Mouse (Mus musculus) ovary, postnatal 14 days (tissue): ENCODE data around the gene A3galt2.
A peak's percentile ranks its signal among the peaks of the same experiment; 100 is the strongest.

Experiments used
- DNase-seq: peaks from one replicate; pipeline ENCODE4 v3.0.0; 2022; ENCODE audit warnings: low spot score

The A3galt2 gene

DNA sequence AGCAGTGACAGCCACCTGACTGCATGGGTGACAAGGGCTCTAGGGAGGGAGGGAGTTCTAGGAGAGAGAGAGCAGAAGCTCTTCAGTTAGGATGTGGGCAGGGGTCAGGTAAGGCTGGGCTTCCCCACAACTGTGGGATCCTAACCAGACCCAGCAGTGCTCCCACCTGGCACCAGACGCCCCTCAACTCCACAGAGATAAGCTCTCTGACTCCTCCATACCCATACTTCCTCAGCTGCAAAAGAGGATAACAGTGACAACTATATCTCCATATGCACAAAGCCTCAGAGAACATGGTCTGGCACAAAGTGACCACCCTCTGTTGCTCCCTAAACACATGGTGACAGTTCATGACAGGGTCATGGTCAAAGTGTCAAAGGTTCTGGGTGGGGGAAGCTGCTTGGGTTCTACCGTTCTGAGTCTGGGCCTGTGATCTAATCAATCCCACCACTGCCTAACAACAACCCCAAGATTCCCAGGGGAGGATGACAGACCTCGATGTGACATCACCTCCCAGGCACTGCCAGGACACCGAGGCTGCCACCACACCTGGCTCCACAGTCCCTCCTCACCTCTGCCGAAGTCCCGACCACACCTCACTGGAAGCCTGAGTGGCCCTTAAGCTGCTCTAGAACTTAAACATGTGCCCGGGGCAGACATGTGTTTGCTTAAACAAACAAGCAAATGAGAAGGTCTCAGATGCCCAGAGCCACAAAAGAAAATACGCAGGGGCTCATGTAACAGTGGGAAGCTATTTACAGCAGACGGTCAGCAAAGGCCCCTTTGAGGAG, 46.7 kb downstream of the A3galt2 start:
- DNase-seq, result no peak

- DNase-seq, result no peak
Measured at GRCm38 (mm10) chr4:128803569-128803968, 48.4 kb downstream of the A3galt2 start.

DNA sequence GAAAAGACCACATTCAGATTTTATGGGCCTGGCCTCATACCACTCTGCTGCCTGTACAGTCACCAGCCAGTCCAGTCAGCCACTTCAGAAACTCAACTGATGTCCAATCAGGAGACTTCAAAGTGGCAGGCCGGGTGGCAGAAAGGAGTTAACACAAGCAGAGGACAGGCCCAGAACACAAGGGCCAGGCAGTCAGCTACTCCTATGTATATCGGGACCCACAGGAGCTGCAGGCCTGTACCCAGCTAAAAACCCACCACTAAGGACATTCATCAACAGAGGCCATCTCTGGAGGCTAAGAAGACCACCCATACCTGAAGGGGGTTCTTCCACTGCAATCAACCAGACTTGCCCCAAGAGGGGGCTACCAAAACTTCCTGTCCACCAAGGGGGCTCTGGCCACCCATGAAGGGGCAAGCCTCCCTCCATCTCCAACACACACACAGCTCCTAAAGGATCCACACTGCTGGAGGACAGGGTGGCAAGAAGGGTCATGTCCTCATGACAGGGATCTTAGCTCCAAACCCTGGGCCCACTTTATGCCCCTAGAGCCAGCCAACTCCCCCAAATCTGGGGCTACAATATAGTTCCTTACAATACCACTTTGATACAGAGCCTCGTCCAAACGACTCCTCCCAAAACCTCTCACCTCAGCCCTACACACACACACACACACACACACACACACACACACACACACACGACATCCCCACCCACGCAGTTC, 49.4 kb downstream of the A3galt2 start:
- no peak for DNase-seq

DNA sequence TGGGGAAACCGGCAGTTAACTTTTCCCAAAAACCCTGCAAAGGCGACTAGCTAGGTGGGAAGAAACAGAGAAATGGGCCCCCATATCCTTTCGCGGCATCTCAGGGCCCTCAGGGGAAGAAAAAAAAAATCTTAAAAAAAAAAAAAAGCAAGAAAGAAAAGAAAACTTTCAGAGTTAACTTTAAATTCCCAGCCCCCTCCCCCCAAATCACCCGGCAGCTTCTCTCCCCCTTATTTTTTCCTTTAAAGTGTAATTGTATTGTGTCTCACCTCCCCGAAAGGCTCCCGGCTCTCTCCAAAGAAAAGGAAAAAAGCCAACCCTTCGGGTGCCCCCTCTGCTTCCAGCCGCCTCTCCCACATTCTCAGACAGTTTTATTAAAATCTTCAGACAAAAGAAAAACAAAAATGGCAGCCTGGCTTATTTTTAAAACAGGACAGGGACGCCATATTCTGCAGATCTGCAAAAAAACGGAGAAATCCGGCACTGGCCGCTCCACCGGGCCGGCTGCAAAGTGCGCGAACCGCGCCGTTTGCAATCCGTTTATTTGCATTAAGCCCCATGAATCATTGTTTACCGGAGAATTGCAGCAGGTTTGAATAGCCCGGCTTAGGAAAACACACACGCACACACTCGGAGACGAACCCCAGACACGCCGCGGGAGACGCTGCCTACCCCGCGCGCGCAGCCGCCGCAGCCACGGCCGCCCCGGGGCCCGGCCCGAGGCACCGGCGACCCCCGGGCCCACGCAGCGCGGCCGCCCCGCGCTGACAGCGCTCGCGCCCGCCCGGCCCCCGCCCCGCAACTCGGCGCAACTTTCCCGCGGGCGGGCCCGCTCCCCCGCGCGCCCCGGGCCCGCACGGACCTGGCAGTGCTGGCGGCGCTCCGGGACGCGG, 50.2 kb downstream of the A3galt2 start:
- DNase-seq, result no peak

GRCm38 (mm10) chr4:128806043-128806826, 51.1 kb downstream of the A3galt2 start, which contains the start of gene Zfp362:
Zfp362 (minus strand) TSS chr4:128806045.
- DNase-seq, result peak; percentile 37

DNA sequence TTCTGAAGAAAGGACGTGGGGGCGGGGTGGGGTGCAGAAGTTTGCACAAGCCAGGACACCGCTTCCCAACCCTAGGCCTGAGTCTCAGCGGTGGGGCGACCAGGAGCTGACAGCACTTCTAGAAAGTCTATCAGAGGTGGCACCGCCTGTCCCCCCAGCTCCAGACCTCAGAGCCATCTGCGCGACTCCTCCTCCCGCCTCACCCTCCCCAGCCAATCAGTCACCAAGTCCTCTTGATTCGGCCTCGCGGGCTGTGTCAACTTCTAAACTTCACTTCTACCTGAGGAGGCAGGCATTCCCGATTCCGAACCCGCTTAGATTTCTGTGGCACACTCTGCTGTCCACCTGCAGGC, 51.6 kb downstream of the A3galt2 start:
- DNase-seq, result peak; percentile 33

- DNase-seq, result peak; percentile 42
Measured at GRCm38 (mm10) chr4:128811382-128812056, 56.4 kb downstream of the A3galt2 start.

- no peak for DNase-seq
Measured at GRCm38 (mm10) chr4:128817011-128817410, 61.8 kb downstream of the A3galt2 start.
